8 mouse cellular contexts compared by ENCODE assay signal in genomic region chr4:33924234-33924888, GRCm38 (mm10). TPM values are rescaled to one million over a fixed set of nuclear protein-coding genes. Genes with fewer than 3 reads are reported as not detected.
A peak's percentile ranks its signal among the peaks of the same experiment; 100 is the strongest.
DNase-seq lines count a peak whose midpoint lies in the region; ATAC-seq and TF ChIP-seq lines count a peak whose summit lies in the region.

TSS of gene Cnr1 (plus strand) at chr4:33924593.

- H3K4me1 ChIP-seq in E14TG2a.4 (replicated peaks; ENCODE audit: low read depth, low read length) = peaks cover 17% of the 10 kb centered on the region
- H3K4me1 ChIP-seq in forebrain, embryonic 16.5 days (replicated peaks; ENCODE audit: control insufficient read depth, insufficient read depth, low read length) = peaks cover 12% of the 10 kb centered on the region; the same call in 1 of the 2 replicates
- no peaks in the 10 kb centered on the region for H3K4me1 ChIP-seq in liver, embryonic 14.5 days (replicated peaks; ENCODE audit: control insufficient read depth in 2 of 2, insufficient read depth in 2 of 2, low read length in 1 of 2)
- H3K4me1 ChIP-seq in neural tube, embryonic 13.5 days (replicated peaks) = peaks cover 18% of the 10 kb centered on the region

- H3K36me3 ChIP-seq in E14TG2a.4 (ENCODE audit: insufficient read depth, low read length) = no peaks in the 10 kb centered on the region
- no peaks in the 10 kb centered on the region for H3K36me3 ChIP-seq in forebrain, embryonic 16.5 days (ENCODE audit: control insufficient read depth, insufficient read depth)
- no peaks in the 10 kb centered on the region for H3K36me3 ChIP-seq in liver, embryonic 14.5 days (replicated peaks; ENCODE audit: control insufficient read depth, insufficient read depth, low read depth)
- no peaks in the 10 kb centered on the region for H3K36me3 ChIP-seq in neural tube, embryonic 13.5 days

- ATAC-seq in forebrain, embryonic 16.5 days = peak; percentile 91
- peak; percentile 74 for ATAC-seq in liver, embryonic 14.5 days (ENCODE audit: insufficient read depth)
- ATAC-seq in neural tube, embryonic 13.5 days (ENCODE audit: low read depth) = peak; percentile 92

- H3K9ac ChIP-seq in forebrain, embryonic 16.5 days (replicated peaks; ENCODE audit: low read depth, low read length) = peak within 1 kb of the TSS; percentile 98
- no peak within 1 kb of the TSS for H3K9ac ChIP-seq in liver, embryonic 14.5 days (replicated peaks)
- peak within 1 kb of the TSS; percentile 84 for H3K9ac ChIP-seq in neural tube, embryonic 13.5 days

- no peak for TF ChIP-seq EP300 in liver, embryonic 14.5 days (IDR thresholded peaks at IDR 0.05; ENCODE audit: low read depth)

- H3K4me3 ChIP-seq in E14TG2a.4 (replicated peaks; ENCODE audit: low read length) = peak within 1 kb of the TSS; percentile 86
- H3K4me3 ChIP-seq in forebrain, embryonic 16.5 days (replicated peaks; ENCODE audit: low read length) = peak within 1 kb of the TSS; percentile 84
- H3K4me3 ChIP-seq in liver, embryonic 14.5 days (ENCODE audit: insufficient read depth in 1 of 2, low read depth in 2 of 2, low read length in 2 of 2) = peak within 1 kb of the TSS; percentile 37
- H3K4me3 ChIP-seq in neural tube, embryonic 13.5 days = peak within 1 kb of the TSS; percentile 71

- H3K9me3 ChIP-seq in E14TG2a.4 (ENCODE audit: low read length) = peaks cover 11% of the 10 kb centered on the region; the same call in 1 of the 2 replicates
- H3K9me3 ChIP-seq in forebrain, embryonic 16.5 days (ENCODE audit: control insufficient read depth, low read length) = no peaks in the 10 kb centered on the region
- H3K9me3 ChIP-seq in liver, embryonic 14.5 days (ENCODE audit: control insufficient read depth, low read length) = no peaks in the 10 kb centered on the region
- no peaks in the 10 kb centered on the region for H3K9me3 ChIP-seq in neural tube, embryonic 13.5 days

- H3K4me2 ChIP-seq in forebrain, embryonic 16.5 days (ENCODE audit: low read length) = peak within 1 kb of the TSS; percentile 68
- H3K4me2 ChIP-seq in liver, embryonic 14.5 days (ENCODE audit: low read depth) = peak within 1 kb of the TSS; percentile 57
- peak within 1 kb of the TSS; percentile 83 for H3K4me2 ChIP-seq in neural tube, embryonic 13.5 days

- intact Hi-C loops in heart, postnatal 10 days (cut with DNase I) = no loop called here

- DNase-seq in cerebellum, adult 11-12 months = peak; percentile 93
- peak; percentile 65 to 68 for DNase-seq in heart, postnatal 10 days
- DNase-seq in kidney, postnatal 36 days = peak; percentile 35 to 73
- peak in 1 of 3 experiments; percentile 1 for DNase-seq in liver, embryonic 14.5 days (ENCODE audit: low read depth in 3 of 3, low spot score in 3 of 3)
- peak; percentile 47 to 61 for DNase-seq in urinary bladder, postnatal 36 days (ENCODE audit: low spot score in 2 of 2)

- peak within 1 kb of the TSS; percentile 97 for H3K27ac ChIP-seq in forebrain, embryonic 16.5 days (ENCODE audit: low read length)
- no peak within 1 kb of the TSS for H3K27ac ChIP-seq in liver, embryonic 14.5 days
- peak within 1 kb of the TSS; percentile 96 for H3K27ac ChIP-seq in neural tube, embryonic 13.5 days (replicated peaks)

- H3K27me3 ChIP-seq in E14TG2a.4 (ENCODE audit: insufficient read depth, low read length) = peaks cover 63% of the 10 kb centered on the region
- H3K27me3 ChIP-seq in forebrain, embryonic 16.5 days (replicated peaks; ENCODE audit: control insufficient read depth, insufficient read depth, low read length) = no peaks in the 10 kb centered on the region; the same call in 1 of the 2 replicates
- peaks cover 38% of the 10 kb centered on the region for H3K27me3 ChIP-seq in liver, embryonic 14.5 days (ENCODE audit: control insufficient read depth, insufficient read depth, low read length)
- H3K27me3 ChIP-seq in neural tube, embryonic 13.5 days = peaks cover 34% of the 10 kb centered on the region

- under 1% methylated on average over 68 of the region's 77 CpGs for WGBS in forebrain, embryonic 16.5 days
- under 1% methylated on average over 73 of the region's 77 CpGs for WGBS in liver, embryonic 14.5 days (ENCODE audit: insufficient replicate concordance)
- WGBS in neural tube, embryonic 13.5 days = under 1% methylated on average over 71 of the region's 77 CpGs

- TF ChIP-seq CTCF in E14TG2a.4 (conservative IDR thresholded peaks at IDR 0.05; ENCODE audit: low read length) = no peak
- no peak for TF ChIP-seq CTCF in liver, embryonic 14.5 days (IDR thresholded peaks at IDR 0.05; ENCODE audit: low read depth)

RNA-seq across cellular contexts. Expression of gene Cnr1, which starts in this region (rescaled TPM):
- polyA plus RNA-seq in forebrain, embryonic 16.5 days (2015; fragmentation: Nextera tagmentation; extraction: Ambion mirVana) = 86.8 and 103 TPM in 2 replicates
- total RNA-seq in heart, postnatal 10 days (2021) = under 1 TPM; 0.14 to 0.40 TPM
- 0.06 and 0.17 TPM in 2 replicates for polyA plus RNA-seq in liver, embryonic 14.5 days (2012; rRNA removed)
- 0.04 and 0.10 TPM in 2 replicates for polyA plus RNA-seq in liver, embryonic 14.5 days (2014; fragmentation: Nextera tagmentation; extraction: Ambion mirVana)
- polyA plus RNA-seq in neural tube, embryonic 13.5 days (2015; fragmentation: Nextera tagmentation; extraction: Ambion mirVana) = 42.9 and 44.3 TPM in 2 replicates

Comparison
In these comparisons a context has a peak if more than half of its experiments do, and no peak if none do; other contexts are left out.
1. RNA of gene Cnr1 (polyA plus RNA-seq): 86.8 to 103 TPM in forebrain, embryonic 16.5 days and 42.9 to 44.3 TPM in neural tube, embryonic 13.5 days; 0.04 to 0.17 TPM in liver, embryonic 14.5 days; every median in the first group is over 10 times any median in the second.
2. Peak in DNase-seq in heart, postnatal 10 days; RNA of the gene not detected or under 1 TPM.
3. Peak in ATAC-seq, H3K4me3 ChIP-seq and H3K4me2 ChIP-seq in liver, embryonic 14.5 days; RNA of the gene not detected or under 1 TPM.
4. Peak in every context shown above with its lines, with median percentiles within 50 percentile points of each other: H3K4me3 ChIP-seq, ATAC-seq and H3K4me2 ChIP-seq.